Mouse (Mus musculus): ENCODE measurements around the gene Lgals1.

- no peak for TF ChIP-seq CTCF (IDR thresholded peaks at IDR 0.05; ENCODE audit: low read depth)
- TF ChIP-seq EP300 (IDR thresholded peaks at IDR 0.05; ENCODE audit: low read depth): no peak
These were observed 30.5 kb downstream of the Lgals1 start for GRCm38 (mm10) chr15:78957021-78957420.
